Mouse (Mus musculus): ENCODE measurements around the gene Acyp1.

Acyp1 gene

DNA sequence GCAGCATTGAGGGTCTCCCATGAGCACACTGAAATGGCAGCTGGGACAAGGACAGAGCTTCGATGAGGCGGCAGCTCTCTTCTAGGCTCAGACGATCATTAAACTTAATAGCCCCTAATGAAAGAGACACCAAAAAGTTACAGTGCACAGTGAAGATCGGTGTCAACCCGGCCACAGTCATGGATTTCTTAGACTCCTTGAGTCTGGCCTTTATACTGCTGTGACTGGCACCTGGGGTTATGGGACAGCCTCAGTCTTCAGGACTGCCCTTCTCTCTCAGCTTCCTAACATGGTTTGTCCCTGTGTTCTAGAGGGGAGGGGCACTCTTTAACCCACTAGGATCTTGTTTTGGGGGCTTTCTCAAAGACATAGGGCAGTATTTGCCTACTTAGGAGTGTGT, 50.7 kb downstream of the Acyp1 start:
- DNase-seq (ENCODE audit: low read depth, low spot score) = no peak

DNA sequence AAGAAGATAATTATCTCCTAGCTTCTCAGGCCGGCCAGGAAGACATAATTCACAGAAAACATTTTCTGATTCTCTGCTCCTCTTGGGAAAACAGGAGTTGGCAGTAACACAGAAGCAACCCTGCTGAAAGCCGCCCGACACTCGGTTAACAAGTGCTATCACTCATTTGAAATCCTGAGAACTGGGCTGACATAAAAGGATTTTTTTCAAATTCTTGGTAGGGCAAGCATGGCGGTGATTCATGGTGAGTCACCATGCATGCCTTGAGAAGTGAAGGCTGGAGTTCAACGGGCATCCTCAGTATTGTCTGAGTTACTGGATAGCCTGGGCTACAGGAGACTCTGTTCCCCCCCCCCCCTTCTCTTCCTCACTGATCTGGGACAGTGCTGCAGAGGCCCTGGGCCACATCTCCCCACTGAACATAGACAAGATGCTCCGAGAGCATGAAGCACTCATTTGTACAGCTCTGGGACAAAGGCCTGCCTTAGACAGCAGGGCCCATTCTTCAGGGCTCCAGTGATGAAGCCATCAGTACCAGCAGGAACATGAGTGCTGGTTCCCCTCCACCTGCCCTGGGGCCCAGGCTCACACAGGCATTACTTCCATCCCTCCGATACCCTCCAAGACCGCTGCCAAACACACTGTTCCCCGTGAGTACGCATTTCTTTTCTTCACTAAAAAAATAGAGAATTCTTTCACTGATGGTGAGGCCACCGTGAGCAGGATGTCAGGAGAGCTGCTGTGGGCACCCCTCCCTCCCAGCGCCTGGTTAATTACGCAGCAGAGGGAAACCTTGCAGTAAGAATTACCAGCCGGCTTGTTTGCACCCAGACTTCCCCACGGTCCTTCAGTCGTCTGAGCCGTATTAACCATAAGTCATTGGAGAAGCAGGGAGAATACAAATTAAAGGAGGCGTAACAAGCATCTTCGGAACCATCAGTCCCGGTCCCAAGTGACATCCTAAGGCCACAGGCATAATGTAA, 54.6 kb downstream of the Acyp1 start:
- DNase-seq (ENCODE audit: low read depth, low spot score) = no peak

DNA sequence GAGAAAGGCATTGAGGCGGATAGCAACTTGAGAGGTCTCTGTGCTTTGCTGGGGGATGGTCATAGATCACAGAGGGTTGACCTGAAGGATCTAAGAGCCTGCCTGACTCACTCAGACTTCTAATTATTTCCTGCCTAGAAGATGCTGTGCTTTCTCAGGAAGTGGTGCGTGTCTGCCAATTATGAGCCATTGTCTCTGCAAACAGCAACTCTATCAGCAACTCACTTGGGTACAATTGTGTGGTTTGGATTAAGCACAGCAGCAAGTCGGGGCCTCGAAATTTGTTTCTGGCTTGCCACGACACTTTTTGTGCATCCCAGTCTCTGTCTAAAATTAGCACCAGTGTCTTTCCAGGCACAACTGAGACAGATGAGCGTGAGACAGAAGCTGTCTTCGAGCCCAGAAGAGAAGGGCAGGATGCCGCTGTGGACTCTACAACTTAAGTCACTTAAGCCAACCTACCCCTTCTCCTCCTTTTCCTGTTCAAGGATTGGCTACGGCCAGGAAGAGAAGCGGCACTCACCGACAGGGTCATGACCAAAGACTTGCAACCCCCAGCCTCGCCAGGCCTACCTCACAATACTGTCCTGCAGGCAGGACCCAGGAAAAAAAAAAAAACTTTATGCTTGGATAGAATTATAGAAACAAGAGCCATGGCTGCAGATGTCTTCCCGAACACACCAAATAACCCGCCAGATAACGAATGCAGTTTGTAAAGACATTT, 60.2 kb downstream of the Acyp1 start:
- DNase-seq (ENCODE audit: low read depth, low spot score) = no peak

DNA sequence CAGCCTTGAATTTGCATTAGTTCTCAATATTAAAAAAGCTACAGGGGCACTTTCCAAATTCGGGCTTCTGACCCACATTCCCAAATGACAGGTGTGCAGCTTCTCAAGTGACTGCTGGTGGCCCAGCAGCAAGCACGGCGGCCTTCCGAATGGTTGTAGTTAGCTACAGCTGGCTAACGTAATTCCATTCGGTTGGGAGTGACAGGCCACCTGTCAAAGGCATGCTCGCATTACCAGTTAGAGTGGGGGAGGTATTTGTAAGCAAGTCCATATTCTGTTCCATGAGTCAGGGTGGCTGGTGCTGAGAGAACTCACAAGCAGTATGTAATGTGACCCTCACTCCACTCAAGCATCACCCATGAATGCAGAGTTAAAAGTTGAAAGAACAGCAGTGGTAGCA, 61.0 kb downstream of the Acyp1 start:
- no peak for DNase-seq (ENCODE audit: low read depth, low spot score)
